Mouse (Mus musculus): Measurements from ENCODE around the gene Gm5431. TPM values are rescaled to one million over a fixed set of nuclear protein-coding genes. Genes with fewer than 3 reads are reported as not detected.

The Gm5431 gene
- polyA plus RNA-seq, 1 experiment from 2014 or later: 0.57 TPM

DNA sequence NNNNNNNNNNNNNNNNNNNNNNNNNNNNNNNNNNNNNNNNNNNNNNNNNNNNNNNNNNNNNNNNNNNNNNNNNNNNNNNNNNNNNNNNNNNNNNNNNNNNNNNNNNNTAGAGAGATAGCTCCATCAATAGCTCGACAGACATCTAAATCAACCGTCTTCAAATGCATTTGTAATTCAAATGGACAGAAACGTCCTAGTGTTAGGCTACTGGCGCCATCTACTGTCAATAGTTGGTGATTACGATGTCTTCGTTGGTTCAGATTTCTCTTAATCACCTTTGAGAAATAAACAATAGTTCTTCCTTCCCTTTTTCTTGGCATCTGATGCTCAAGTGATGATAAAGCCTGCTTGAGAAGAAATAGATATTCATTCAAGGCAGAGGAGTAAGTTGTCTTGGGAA lies 43.0 kb downstream of the Gm5431 start:
- DNase-seq (ENCODE audit: low spot score): peak; percentile 83
- H3K4me2 ChIP-seq (replicated peaks; ENCODE audit: low read depth, low read length): no peak overlapping the region
- H3K9me3 ChIP-seq (ENCODE audit: low read length): no peaks in the 10 kb centered on the region
- no peaks in the 10 kb centered on the region for H3K36me3 ChIP-seq (ENCODE audit: insufficient read depth, low read length)
- H3K9ac ChIP-seq (replicated peaks; ENCODE audit: low read depth): no peak overlapping the region
- WGBS: 0% methylated on average over 6 of the region's 6 CpGs
- no peak overlapping the region for H3K4me3 ChIP-seq (ENCODE audit: low read depth, low read length)
- H3K4me1 ChIP-seq (ENCODE audit: insufficient read depth, low read depth, low read length): no peaks in the 10 kb centered on the region; the same call in 1 of the 2 replicates
- no peak overlapping the region for H3K27ac ChIP-seq (ENCODE audit: low read length)
- H3K27me3 ChIP-seq (replicated peaks; ENCODE audit: insufficient read depth, low read length): no peaks in the 10 kb centered on the region
- TF ChIP-seq EP300 (IDR thresholded peaks at IDR 0.05) (no peak), CTCF (IDR thresholded peaks at IDR 0.05) (peak; percentile 91)
- no peak for ATAC-seq

- TF ChIP-seq EP300 (IDR thresholded peaks at IDR 0.05): no peak
- TF ChIP-seq CTCF (IDR thresholded peaks at IDR 0.05): peak; percentile 49
- no peak overlapping the region; the same call in 1 of the 2 replicates for H3K9ac ChIP-seq (replicated peaks; ENCODE audit: low read depth)
- H3K4me1 ChIP-seq (ENCODE audit: insufficient read depth, low read depth, low read length): peaks cover 5% of the 10 kb centered on the region; the same call in 1 of the 2 replicates
- no peak overlapping the region for H3K27ac ChIP-seq (ENCODE audit: low read length)
- peak overlapping the region; percentile 48 for H3K4me3 ChIP-seq (ENCODE audit: low read depth, low read length)
- H3K4me2 ChIP-seq (replicated peaks; ENCODE audit: low read depth, low read length): peak overlapping the region; percentile 59
- H3K27me3 ChIP-seq (replicated peaks; ENCODE audit: insufficient read depth, low read length): no peaks in the 10 kb centered on the region
- no peaks in the 10 kb centered on the region for H3K36me3 ChIP-seq (ENCODE audit: insufficient read depth, low read length)
- DNase-seq (ENCODE audit: low spot score): peak; percentile 78
- no peaks in the 10 kb centered on the region for H3K9me3 ChIP-seq (ENCODE audit: low read length)
- WGBS: under 1% methylated on average over 31 of the region's 31 CpGs
- peak; percentile 33 for ATAC-seq
These were observed 48.4 kb downstream of the Gm5431 start for GRCm38 (mm10) chr11:48853474-48854180.

DNA sequence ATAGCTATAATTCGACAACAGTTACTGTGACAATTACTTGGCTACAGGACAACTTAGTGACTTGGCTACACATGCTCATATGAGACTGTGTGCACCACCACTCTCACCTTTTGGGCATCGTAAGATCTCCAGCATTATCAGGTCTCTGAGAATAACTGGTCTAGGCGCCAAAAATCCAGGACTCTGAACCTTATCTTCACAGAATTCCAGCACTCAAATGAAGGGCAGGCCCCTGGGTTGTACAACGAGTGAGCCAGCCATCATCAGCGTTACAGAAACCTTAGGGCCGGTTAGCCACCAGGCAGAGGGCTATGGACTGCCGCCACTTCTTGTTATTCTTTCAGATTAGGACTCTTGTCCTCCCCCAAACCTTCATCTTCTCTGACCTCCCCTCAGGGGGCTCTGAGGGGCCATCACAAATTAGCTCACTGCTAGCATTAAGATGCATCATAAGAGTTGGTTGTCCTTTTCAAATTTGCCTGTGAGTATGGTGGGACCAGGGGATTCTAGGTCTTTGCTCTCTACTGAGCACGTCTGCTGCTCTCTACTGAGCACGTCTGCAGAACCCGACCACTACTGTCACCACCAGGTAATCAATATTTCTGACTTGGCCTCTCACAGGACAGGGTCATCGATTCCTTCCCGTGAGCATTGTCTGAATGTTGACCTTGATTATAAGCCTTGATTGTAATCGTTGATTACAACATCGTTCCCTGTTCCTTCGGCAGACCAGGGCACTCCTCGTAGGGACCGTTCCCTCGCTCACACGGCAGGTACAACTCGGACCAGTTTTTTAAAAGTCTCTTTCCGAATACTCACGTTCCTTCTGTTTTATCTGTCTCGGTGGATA lies 49.2 kb downstream of the Gm5431 start:
- 10% methylated on average over 23 of the region's 23 CpGs for WGBS
- TF ChIP-seq EP300 (IDR thresholded peaks at IDR 0.05) (no peak), CTCF (IDR thresholded peaks at IDR 0.05) (no peak)
- no peak for DNase-seq (ENCODE audit: low spot score)
- H3K27me3 ChIP-seq (replicated peaks; ENCODE audit: insufficient read depth, low read length): no peaks in the 10 kb centered on the region
- peak overlapping the region; percentile 24; the same call in 1 of the 2 replicates for H3K9ac ChIP-seq (replicated peaks; ENCODE audit: low read depth)
- peaks cover 5% of the 10 kb centered on the region; the same call in 1 of the 2 replicates for H3K4me1 ChIP-seq (ENCODE audit: insufficient read depth, low read depth, low read length)
- no peaks in the 10 kb centered on the region for H3K9me3 ChIP-seq (ENCODE audit: low read length)
- H3K27ac ChIP-seq (ENCODE audit: low read length): no peak overlapping the region
- no peaks in the 10 kb centered on the region for H3K36me3 ChIP-seq (ENCODE audit: insufficient read depth, low read length)
- H3K4me3 ChIP-seq (ENCODE audit: low read depth, low read length): peak overlapping the region; percentile 48
- no peak for ATAC-seq
- peak overlapping the region; percentile 59 for H3K4me2 ChIP-seq (replicated peaks; ENCODE audit: low read depth, low read length)

DNA sequence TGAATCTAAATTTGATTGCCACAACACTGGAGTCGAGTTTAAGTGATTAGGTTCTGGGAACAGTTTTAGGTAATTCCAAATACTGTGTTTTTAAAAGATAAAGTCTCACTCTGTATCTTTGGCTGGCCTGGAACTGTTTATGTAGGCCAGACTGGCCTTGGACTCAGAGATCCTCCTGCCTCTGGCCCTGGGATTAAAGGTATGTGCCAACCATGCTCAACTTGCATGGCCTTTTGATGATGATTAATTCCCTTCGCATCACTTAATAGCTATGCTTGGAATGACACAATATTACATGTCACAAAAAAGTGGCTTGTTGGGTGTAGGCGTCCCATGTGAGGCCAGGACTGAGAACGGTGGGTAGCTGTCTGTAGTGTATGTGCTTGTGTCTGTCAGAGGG lies 49.8 kb downstream of the Gm5431 start:
- H3K27me3 ChIP-seq (replicated peaks; ENCODE audit: insufficient read depth, low read length): no peaks in the 10 kb centered on the region
- 79% methylated on average over 4 of the region's 4 CpGs for WGBS
- no peaks in the 10 kb centered on the region for H3K36me3 ChIP-seq (ENCODE audit: insufficient read depth, low read length)
- no peak overlapping the region for H3K4me2 ChIP-seq (replicated peaks; ENCODE audit: low read depth, low read length)
- ATAC-seq (no peak), DNase-seq (ENCODE audit: low spot score) (no peak)
- TF ChIP-seq EP300 (IDR thresholded peaks at IDR 0.05): no peak
- TF ChIP-seq CTCF (IDR thresholded peaks at IDR 0.05): no peak
- no peak overlapping the region for H3K27ac ChIP-seq (ENCODE audit: low read length)
- no peaks in the 10 kb centered on the region for H3K9me3 ChIP-seq (ENCODE audit: low read length)
- no peak overlapping the region for H3K4me3 ChIP-seq (ENCODE audit: low read depth, low read length)
- 0 out of 2 replicates have a peak, but pooled peaks cover 5% of the 10 kb centered on the region for H3K4me1 ChIP-seq (ENCODE audit: insufficient read depth, low read depth, low read length)
- no peak overlapping the region for H3K9ac ChIP-seq (replicated peaks; ENCODE audit: low read depth)

DNA sequence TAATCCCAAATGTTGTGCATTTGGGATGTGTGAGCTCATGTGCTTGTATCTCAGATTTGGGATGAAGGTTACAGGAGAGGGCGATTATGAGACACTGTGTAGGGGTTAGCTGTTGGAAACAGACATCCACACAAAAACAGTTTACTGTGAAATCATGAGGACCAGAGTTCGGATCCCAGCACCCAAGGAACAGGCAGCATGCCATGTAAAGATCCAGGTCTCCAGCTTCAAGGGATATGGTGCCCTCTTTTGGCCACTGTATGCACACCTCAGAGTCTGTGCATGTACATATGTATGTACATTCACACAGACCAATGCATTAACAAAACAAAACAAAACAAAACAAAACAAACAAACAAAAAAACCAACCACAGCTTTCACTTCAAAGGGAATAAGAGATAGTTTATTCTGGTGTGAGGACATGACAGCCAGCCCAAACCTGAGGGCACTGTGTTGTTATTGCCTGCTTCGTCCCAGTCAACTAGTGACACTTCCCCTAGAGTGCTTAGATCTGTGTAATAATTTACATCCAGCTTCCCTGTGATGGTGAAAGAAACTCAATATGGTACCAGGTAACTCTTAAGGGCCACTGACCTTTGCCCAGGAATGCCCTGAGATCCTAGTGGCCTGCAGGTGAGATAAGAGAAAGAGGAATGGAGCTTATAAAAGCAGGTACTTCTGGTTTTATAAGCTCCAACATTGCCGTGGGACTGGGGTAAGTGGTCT lies 50.6 kb downstream of the Gm5431 start:
- no peak for TF ChIP-seq EP300 (IDR thresholded peaks at IDR 0.05)
- TF ChIP-seq CTCF (IDR thresholded peaks at IDR 0.05): peak; percentile 50
- Histone ChIP-seq H3K4me3 (ENCODE audit: low read depth, low read length) (no peak overlapping the region), H3K9ac (replicated peaks; ENCODE audit: low read depth) (no peak overlapping the region), H3K9me3 (ENCODE audit: low read length) (no peaks in the 10 kb centered on the region), H3K27me3 (replicated peaks; ENCODE audit: insufficient read depth, low read length) (no peaks in the 10 kb centered on the region), H3K4me1 (ENCODE audit: insufficient read depth, low read depth, low read length) (0 out of 2 replicates have a peak, but pooled peaks cover 5% of the 10 kb centered on the region), H3K27ac (ENCODE audit: low read length) (no peak overlapping the region), H3K4me2 (replicated peaks; ENCODE audit: low read depth, low read length) (no peak overlapping the region), H3K36me3 (ENCODE audit: insufficient read depth, low read length) (no peaks in the 10 kb centered on the region)
- no peak for ATAC-seq
- no peak for DNase-seq (ENCODE audit: low spot score)
- WGBS: 81% methylated on average over 4 of the region's 4 CpGs

GRCm38 (mm10) chr11:48850240-48850639 lies 51.8 kb downstream of the Gm5431 start:
- H3K9ac ChIP-seq (replicated peaks; ENCODE audit: low read depth): no peak overlapping the region
- TF ChIP-seq CTCF (IDR thresholded peaks at IDR 0.05) (no peak), EP300 (IDR thresholded peaks at IDR 0.05) (no peak)
- DNase-seq (ENCODE audit: low spot score) (no peak), ATAC-seq (no peak)
- no peaks in the 10 kb centered on the region for H3K36me3 ChIP-seq (ENCODE audit: insufficient read depth, low read length)
- 0 out of 2 replicates have a peak, but pooled peaks cover 5% of the 10 kb centered on the region for H3K4me1 ChIP-seq (ENCODE audit: insufficient read depth, low read depth, low read length)
- 23% methylated on average over 2 of the region's 2 CpGs for WGBS
- H3K9me3 ChIP-seq (ENCODE audit: low read length): no peaks in the 10 kb centered on the region
- H3K27ac ChIP-seq (ENCODE audit: low read length): no peak overlapping the region
- no peaks in the 10 kb centered on the region for H3K27me3 ChIP-seq (replicated peaks; ENCODE audit: insufficient read depth, low read length)
- no peak overlapping the region; the same call in 1 of the 2 replicates for H3K4me2 ChIP-seq (replicated peaks; ENCODE audit: low read depth, low read length)
- H3K4me3 ChIP-seq (ENCODE audit: low read depth, low read length): no peak overlapping the region

Data from lung, postnatal 0 days (tissue).